Mouse (Mus musculus) neutrophil, adult 5-6 weeks (primary cell): ENCODE measurements around the gene Glis3. TPM values are rescaled to one million over a fixed set of nuclear protein-coding genes. Genes with fewer than 3 reads are reported as not detected.

ENCODE experiments used
- ATAC-seq: fragments of 151-379, 151-347 bp; 2 replicates; pipeline ENCODE4 v1.8.0; 2017; ENCODE audit warnings: mild to moderate bottlenecking, moderate TSS enrichment; ENCODE audit not compliant: insufficient number of reproducible peaks, poor library complexity, low FRiP score, severe bottlenecking; ENCODE audit errors: extremely low read depth
- total RNA-seq: library from RNA; stranded (forward); fragments of 200-1000 nt; gene quantifications from 2 replicates; pipeline ENCODE4 v1.2.3, GENCODE M21; 2017

The Glis3 gene
- total RNA-seq, 1 experiment from 2014 or later, result 1.2 TPM

GRCm38 (mm10) chr19:28612249-28612648 lies 67.6 kb downstream of the Glis3 start:
- 0 out of 2 replicates have a peak, but pooled peaks have one; percentile 13 for ATAC-seq

- ATAC-seq, result no peak
Measured at GRCm38 (mm10) chr19:28608747-28609146, 71.1 kb downstream of the Glis3 start.

GRCm38 (mm10) chr19:28608277-28608676 lies 71.6 kb downstream of the Glis3 start:
- ATAC-seq, result no peak

- ATAC-seq, result no peak
Measured at GRCm38 (mm10) chr19:28600866-28601265, 79.0 kb downstream of the Glis3 start.

- no peak for ATAC-seq
Measured at GRCm38 (mm10) chr19:28594215-28594614, 85.7 kb downstream of the Glis3 start.

- no peak for ATAC-seq
Measured at GRCm38 (mm10) chr19:28592981-28593380, 86.9 kb downstream of the Glis3 start.

- ATAC-seq, result no peak
Measured at GRCm38 (mm10) chr19:28591736-28592477, 88.0 kb downstream of the Glis3 start.

- ATAC-seq, result no peak
Measured at GRCm38 (mm10) chr19:28580499-28580898, 99.4 kb downstream of the Glis3 start.

GRCm38 (mm10) chr19:28579724-28580375 lies 100.0 kb downstream of the Glis3 start:
- ATAC-seq, result no peak

- ATAC-seq, result no peak
Measured at GRCm38 (mm10) chr19:28577023-28577422, 102.9 kb downstream of the Glis3 start.

- no peak for ATAC-seq
Measured at GRCm38 (mm10) chr19:28576619-28577018, 103.3 kb downstream of the Glis3 start.

- no peak for ATAC-seq
Measured at GRCm38 (mm10) chr19:28573641-28574040, 106.2 kb downstream of the Glis3 start.

GRCm38 (mm10) chr19:28569856-28570255 lies 110.0 kb downstream of the Glis3 start:
- ATAC-seq, result no peak

- ATAC-seq, result no peak
Measured at GRCm38 (mm10) chr19:28567100-28567499, 112.8 kb downstream of the Glis3 start.

- ATAC-seq, result no peak
Measured at GRCm38 (mm10) chr19:28566554-28566953, 113.3 kb downstream of the Glis3 start.

- no peak for ATAC-seq
Measured at GRCm38 (mm10) chr19:28561697-28562002, 118.2 kb downstream of the Glis3 start.

GRCm38 (mm10) chr19:28560801-28561696 lies 118.8 kb downstream of the Glis3 start:
- ATAC-seq, result no peak

GRCm38 (mm10) chr19:28559836-28560235 lies 120.0 kb downstream of the Glis3 start:
- ATAC-seq, result no peak

- ATAC-seq, result no peak
Measured at GRCm38 (mm10) chr19:28559400-28559799, 120.5 kb downstream of the Glis3 start.

- no peak for ATAC-seq
Measured at GRCm38 (mm10) chr19:28558661-28559060, 121.2 kb downstream of the Glis3 start.
